Mouse (Mus musculus): ENCODE results near the gene Epc2. TPM values are rescaled to one million over a fixed set of nuclear protein-coding genes. Genes with fewer than 3 reads are reported as not detected.

Epc2 gene
- total RNA-seq, 2 experiments from 2014 or later = 22.3 to 39.9 TPM

Other genes starting within 250 kb of the Epc2 start
- 0.09 and 0.74 TPM in 2 replicates for gene Kif5c, start 167.8 kb downstream of the Epc2 start, total RNA-seq (2014; fragmentation: Nextera tagmentation)
- gene Kif5c, start 167.8 kb downstream of the Epc2 start, total RNA-seq (2017) = 2.0 TPM in 1 of 2 replicates, not detected in the other